Mouse (Mus musculus) left cerebral cortex, adult 9 months (tissue): ENCODE data around the gene Spats2.
A peak's percentile ranks its signal among the peaks of the same experiment; 100 is the strongest.
"Not testable (repeated sequence)": the region's sequence is repeated elsewhere in the genome, so short reads cannot be mapped to it uniquely, and the experiment has no call there.

Experiments used
- DNase-seq, 2 experiments: peaks; one replicate each; pipeline ENCODE4 v3.0.0; 2022; ENCODE audit warnings: low spot score in 2 of 2

Spats2 gene

GRCm38 (mm10) chr15:99125711-99126080 is at the start of gene Spats2:
TSS of gene Spats2 (plus strand) at chr15:99125916.
- DNase-seq, result no peak

GRCm38 (mm10) chr15:99076011-99076410 is 49.7 kb upstream of the Spats2 start:
- not testable (repeated sequence) for DNase-seq

GRCm38 (mm10) chr15:99078181-99078910 is 47.4 kb upstream of the Spats2 start:
- DNase-seq, result no peak

- no peak for DNase-seq
These were observed 45.9 kb upstream of the Spats2 start for GRCm38 (mm10) chr15:99079804-99080203.

- no peak for DNase-seq
These were observed 43.4 kb upstream of the Spats2 start for GRCm38 (mm10) chr15:99082322-99082721.

- no peak for DNase-seq
These were observed 42.9 kb upstream of the Spats2 start for GRCm38 (mm10) chr15:99082840-99083239.

- peak in 1 of 2 experiments; percentile 53 for DNase-seq
These were observed 42.5 kb upstream of the Spats2 start for GRCm38 (mm10) chr15:99083258-99083657.

- no peak for DNase-seq
These were observed 41.7 kb upstream of the Spats2 start for GRCm38 (mm10) chr15:99083867-99084557.

GRCm38 (mm10) chr15:99084618-99085017 is 41.1 kb upstream of the Spats2 start:
- no peak for DNase-seq

- DNase-seq, result no peak
These were observed 39.7 kb upstream of the Spats2 start for GRCm38 (mm10) chr15:99085997-99086396.

- DNase-seq, result no peak
These were observed 38.3 kb upstream of the Spats2 start, which contains the start of gene C1ql4 for GRCm38 (mm10) chr15:99087253-99088075. TSS of gene C1ql4 (minus strand) at chr15:99087817.

- peak in 1 of 2 experiments; percentile 28 for DNase-seq
These were observed 37.4 kb upstream of the Spats2 start for GRCm38 (mm10) chr15:99088292-99088691.

- no peak for DNase-seq
These were observed 36.6 kb upstream of the Spats2 start for GRCm38 (mm10) chr15:99089069-99089468.

- DNase-seq, result no peak
These were observed 32.8 kb upstream of the Spats2 start, which contains the start of gene Dnajc22 for GRCm38 (mm10) chr15:99092870-99093269. TSS of gene Dnajc22 (plus strand) at chr15:99093170.

- DNase-seq, result no peak
These were observed 32.1 kb upstream of the Spats2 start for GRCm38 (mm10) chr15:99093291-99094258.

GRCm38 (mm10) chr15:99094631-99095270 is 31.0 kb upstream of the Spats2 start:
- no peak for DNase-seq

- no peak for DNase-seq
These were observed 30.4 kb upstream of the Spats2 start for GRCm38 (mm10) chr15:99095356-99095755.

GRCm38 (mm10) chr15:99096061-99096793 is 29.5 kb upstream of the Spats2 start:
- no peak for DNase-seq

GRCm38 (mm10) chr15:99096831-99097500 is 28.8 kb upstream of the Spats2 start:
- no peak for DNase-seq
